Mouse (Mus musculus): ENCODE data around the gene Pcif1. TPM values are rescaled to one million over a fixed set of nuclear protein-coding genes. Genes with fewer than 3 reads are reported as not detected.

Gene Pcif1
- polyA plus RNA-seq, 1 experiment from 2014 or later = 76.5 TPM

GRCm38 (mm10) chr2:164882619-164883018 is 3.5 kb downstream of the Pcif1 start:
- no peak overlapping the region for H3K4me3 ChIP-seq (replicated peaks; ENCODE audit: low read depth, low read length)
- WGBS = 51% methylated on average over 9 of the region's 9 CpGs
- DNase-seq (ENCODE audit: low spot score) (peak; percentile 43), ATAC-seq (replicated peaks; ENCODE audit: low FRiP score, low read depth) (no peak)
- H3K36me3 ChIP-seq (ENCODE audit: insufficient read depth, low read length) = peaks cover 32% of the 10 kb centered on the region
- no peaks in the 10 kb centered on the region for H3K27me3 ChIP-seq (ENCODE audit: insufficient read depth, low read length)
- no peaks in the 10 kb centered on the region for H3K9me3 ChIP-seq (replicated peaks; ENCODE audit: low read length)
- no peak overlapping the region for H3K4me2 ChIP-seq (ENCODE audit: low read length)
- TF ChIP-seq CTCF (IDR thresholded peaks at IDR 0.05; ENCODE audit: low read depth) = no peak
- H3K4me1 ChIP-seq (replicated peaks; ENCODE audit: insufficient read depth, low read length) = peaks cover 10% of the 10 kb centered on the region
- no peak overlapping the region for H3K9ac ChIP-seq (ENCODE audit: low read depth, low read length)
- H3K27ac ChIP-seq = no peak overlapping the region

GRCm38 (mm10) chr2:164885788-164886187 is 6.7 kb downstream of the Pcif1 start:
- Histone ChIP-seq H3K4me1 (replicated peaks; ENCODE audit: insufficient read depth, low read length) (peaks cover 4% of the 10 kb centered on the region), H3K27ac (no peak overlapping the region), H3K27me3 (ENCODE audit: insufficient read depth, low read length) (no peaks in the 10 kb centered on the region), H3K36me3 (ENCODE audit: insufficient read depth, low read length) (peaks cover 63% of the 10 kb centered on the region), H3K4me2 (ENCODE audit: low read length) (no peak overlapping the region), H3K4me3 (replicated peaks; ENCODE audit: low read depth, low read length) (no peak overlapping the region), H3K9ac (ENCODE audit: low read depth, low read length) (no peak overlapping the region), H3K9me3 (replicated peaks; ENCODE audit: low read length) (no peaks in the 10 kb centered on the region)
- 54% methylated on average over 7 of the region's 7 CpGs for WGBS
- DNase-seq (ENCODE audit: low spot score) = no peak
- no peak for TF ChIP-seq CTCF (IDR thresholded peaks at IDR 0.05; ENCODE audit: low read depth)
- ATAC-seq (replicated peaks; ENCODE audit: low FRiP score, low read depth) = no peak

- WGBS = 96% methylated on average over 10 of the region's 10 CpGs
- TF ChIP-seq CTCF (IDR thresholded peaks at IDR 0.05; ENCODE audit: low read depth) = no peak
Observed at GRCm38 (mm10) chr2:164886617-164887016, 7.5 kb downstream of the Pcif1 start.

GRCm38 (mm10) chr2:164888996-164889395 is 9.9 kb downstream of the Pcif1 start:
- WGBS = 62% methylated on average over 12 of the region's 12 CpGs
- Histone ChIP-seq H3K27ac (no peak overlapping the region), H3K4me2 (ENCODE audit: low read length) (no peak overlapping the region), H3K9ac (ENCODE audit: low read depth, low read length) (no peak overlapping the region), H3K4me1 (replicated peaks; ENCODE audit: insufficient read depth, low read length) (no peaks in the 10 kb centered on the region), H3K9me3 (replicated peaks; ENCODE audit: low read length) (no peaks in the 10 kb centered on the region), H3K36me3 (ENCODE audit: insufficient read depth, low read length) (peaks cover 89% of the 10 kb centered on the region), H3K4me3 (replicated peaks; ENCODE audit: low read depth, low read length) (no peak overlapping the region), H3K27me3 (ENCODE audit: insufficient read depth, low read length) (no peaks in the 10 kb centered on the region)
- ATAC-seq (replicated peaks; ENCODE audit: low FRiP score, low read depth) = 0 out of 2 replicates have a peak, but pooled peaks have one; percentile 18
- DNase-seq (ENCODE audit: low spot score) = no peak
- TF ChIP-seq CTCF (IDR thresholded peaks at IDR 0.05; ENCODE audit: low read depth) = no peak

More at GRCm38 (mm10) chr2:164886617-164887016, 7.5 kb downstream of the Pcif1 start:
- Histone ChIP-seq H3K4me1 (replicated peaks; ENCODE audit: insufficient read depth, low read length) (no peaks in the 10 kb centered on the region), H3K36me3 (ENCODE audit: insufficient read depth, low read length) (peaks cover 71% of the 10 kb centered on the region), H3K27ac (no peak overlapping the region), H3K27me3 (ENCODE audit: insufficient read depth, low read length) (no peaks in the 10 kb centered on the region), H3K4me3 (replicated peaks; ENCODE audit: low read depth, low read length) (no peak overlapping the region), H3K4me2 (ENCODE audit: low read length) (no peak overlapping the region), H3K9me3 (replicated peaks; ENCODE audit: low read length) (no peaks in the 10 kb centered on the region), H3K9ac (ENCODE audit: low read depth, low read length) (no peak overlapping the region)
- DNase-seq (ENCODE audit: low spot score) (no peak), ATAC-seq (replicated peaks; ENCODE audit: low FRiP score, low read depth) (no peak)

- WGBS = 75% methylated on average over 2 of the region's 2 CpGs
- Histone ChIP-seq H3K9me3 (replicated peaks; ENCODE audit: low read length) (no peaks in the 10 kb centered on the region), H3K4me3 (replicated peaks; ENCODE audit: low read depth, low read length) (no peak overlapping the region), H3K9ac (ENCODE audit: low read depth, low read length) (no peak overlapping the region), H3K27ac (no peak overlapping the region), H3K4me2 (ENCODE audit: low read length) (no peak overlapping the region), H3K4me1 (replicated peaks; ENCODE audit: insufficient read depth, low read length) (no peaks in the 10 kb centered on the region), H3K36me3 (ENCODE audit: insufficient read depth, low read length) (peaks cover 97% of the 10 kb centered on the region), H3K27me3 (ENCODE audit: insufficient read depth, low read length) (no peaks in the 10 kb centered on the region)
- ATAC-seq (replicated peaks; ENCODE audit: low FRiP score, low read depth) (no peak), DNase-seq (ENCODE audit: low spot score) (no peak)
- TF ChIP-seq CTCF (IDR thresholded peaks at IDR 0.05; ENCODE audit: low read depth) = no peak
Observed at GRCm38 (mm10) chr2:164889960-164890359, 10.9 kb downstream of the Pcif1 start.

GRCm38 (mm10) chr2:164890411-164891049 is 11.4 kb downstream of the Pcif1 start:
- H3K9ac ChIP-seq (ENCODE audit: low read depth, low read length) = no peak overlapping the region
- no peak for DNase-seq (ENCODE audit: low spot score)
- H3K4me2 ChIP-seq (ENCODE audit: low read length) = no peak overlapping the region
- no peak for ATAC-seq (replicated peaks; ENCODE audit: low FRiP score, low read depth)
- no peak for TF ChIP-seq CTCF (IDR thresholded peaks at IDR 0.05; ENCODE audit: low read depth)
- H3K4me3 ChIP-seq (replicated peaks; ENCODE audit: low read depth, low read length) = no peak overlapping the region
- H3K4me1 ChIP-seq (replicated peaks; ENCODE audit: insufficient read depth, low read length) = no peaks in the 10 kb centered on the region
- H3K36me3 ChIP-seq (ENCODE audit: insufficient read depth, low read length) = peaks cover 97% of the 10 kb centered on the region
- H3K9me3 ChIP-seq (replicated peaks; ENCODE audit: low read length) = no peaks in the 10 kb centered on the region
- H3K27me3 ChIP-seq (ENCODE audit: insufficient read depth, low read length) = no peaks in the 10 kb centered on the region
- WGBS = 87% methylated on average over 24 of the region's 24 CpGs
- no peak overlapping the region for H3K27ac ChIP-seq

All from kidney, postnatal 0 days (tissue).